Mouse (Mus musculus) small intestine, adult 2 months (tissue): ENCODE results near the gene Pcx. TPM values are rescaled to one million over a fixed set of nuclear protein-coding genes. Genes with fewer than 3 reads are reported as not detected.

Experiments used
- H3K27ac ChIP-seq: fragments of 200-500 bp; 2 replicates; pipeline ENCODE4 v1.5.1; 2012; ENCODE audit warnings: low read depth, low read length, control low read depth, inconsistent platforms; ENCODE audit not compliant: insufficient read depth
- H3K27me3 ChIP-seq: fragments of 200-500 bp; 2 replicates; pipeline ENCODE4 v1.6.1; 2012; ENCODE audit warnings: mild to moderate bottlenecking, moderate library complexity, low read length, inconsistent platforms; ENCODE audit not compliant: control insufficient read depth, insufficient read depth
- H3K36me3 ChIP-seq: fragments of 200-500 bp; 2 replicates; pipeline ENCODE4 v1.6.1; 2012; ENCODE audit warnings: mild to moderate bottlenecking, low read length, control low read depth, inconsistent platforms; ENCODE audit not compliant: control insufficient read depth, insufficient read depth
- H3K4me1 ChIP-seq: fragments of 200-500 bp; 2 replicates; pipeline ENCODE4 v1.6.1; 2012; ENCODE audit warnings: low read length, inconsistent platforms, mixed read lengths; ENCODE audit not compliant: control insufficient read depth, insufficient read depth, insufficient read length
- H3K4me3 ChIP-seq: fragments of 200-500 bp; 2 replicates; pipeline ENCODE4 v1.5.1; 2012; ENCODE audit warnings: low read depth, mild to moderate bottlenecking, control low read depth, inconsistent platforms, low read length, moderate library complexity
- CTCF ChIP-seq: fragments of 200-500 bp; IDR thresholded peaks from 2 replicates; pipeline ENCODE4 v1.5.1; 2012; ENCODE audit warnings: low read depth, mild to moderate bottlenecking, control low read depth, inconsistent platforms, low read length, moderate library complexity, mixed read lengths; ENCODE audit not compliant: insufficient replicate concordance, insufficient read length; ENCODE audit errors: extremely low read depth
- POLR2A ChIP-seq: fragments of 200-500 bp; IDR thresholded peaks from 2 replicates; pipeline ENCODE4 v1.6.1; 2012; ENCODE audit warnings: low read depth, mild to moderate bottlenecking, control low read depth, inconsistent platforms, low read length, moderate library complexity
- WGBS: fragments of 180-500 bp; shearing (Covaris S2); methylation state at CpG from one replicate; pipeline ENCODE4 v1.1.7; 2018; 5-methylcytosine and 5-hydroxymethylcytosine counted together
- polyA plus RNA-seq: library from polyadenylated mRNA; depleted of rRNA; stranded (reverse); fragments of >200 nt; gene quantifications from 2 replicates; pipeline ENCODE4 v1.2.3, GENCODE M21; 2012; rRNA removed

The Pcx gene
- polyA plus RNA-seq, result 31.3 and 44.9 TPM in 2 replicates

GRCm38 (mm10) chr19:4509986-4510963, at the start of gene Pcx:
TSS of gene Pcx (plus strand) at chr19:4510472.
- Histone ChIP-seq H3K27ac (no peak within 1 kb of the TSS), H3K4me1 (peaks cover 10% of the 10 kb centered on the region; the same call in 1 of the 2 replicates), H3K4me3 (peak within 1 kb of the TSS; percentile 87), H3K36me3 (no peaks in the 10 kb centered on the region), H3K27me3 (peaks cover 4% of the 10 kb centered on the region; the same call in 1 of the 2 replicates)
- TF ChIP-seq POLR2A (peak; percentile 92), CTCF (no peak)
- under 1% methylated on average over 82 of the region's 82 CpGs for WGBS

GRCm38 (mm10) chr19:4461981-4462380, 48.3 kb upstream of the Pcx start:
- 73% methylated on average over 8 of the region's 8 CpGs for WGBS

DNA sequence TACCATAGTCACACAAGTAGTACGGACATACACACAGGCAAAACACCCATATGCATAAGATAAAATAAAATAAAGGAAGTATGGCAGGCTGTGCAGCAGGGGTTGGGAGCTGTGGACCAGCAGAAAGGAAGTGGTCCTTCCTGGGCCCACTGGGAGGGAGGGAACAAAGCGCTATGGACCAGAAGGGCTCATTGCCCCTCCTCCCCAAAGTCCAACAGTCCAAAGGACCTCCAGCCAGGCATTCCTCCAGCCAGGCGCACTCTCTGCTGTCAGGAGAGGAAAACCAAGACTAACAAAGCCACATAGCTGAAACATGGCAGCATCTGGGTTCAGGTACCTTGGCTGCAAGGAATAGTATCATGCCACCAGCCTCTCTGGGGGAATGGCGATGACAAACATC, 45.6 kb upstream of the Pcx start:
- no peak for TF ChIP-seq CTCF
- WGBS, result 80% methylated on average over 4 of the region's 4 CpGs
- Histone ChIP-seq H3K4me1 (no peaks in the 10 kb centered on the region), H3K27me3 (no peaks in the 10 kb centered on the region), H3K27ac (no peak overlapping the region), H3K4me3 (no peak overlapping the region), H3K36me3 (no peaks in the 10 kb centered on the region)

More at GRCm38 (mm10) chr19:4461981-4462380, 48.3 kb upstream of the Pcx start:
- no peaks in the 10 kb centered on the region for H3K36me3 ChIP-seq
- no peak overlapping the region for H3K27ac ChIP-seq
- H3K4me1 ChIP-seq, result no peaks in the 10 kb centered on the region
- H3K27me3 ChIP-seq, result no peaks in the 10 kb centered on the region
- TF ChIP-seq CTCF, result no peak
- TF ChIP-seq POLR2A, result no peak
- H3K4me3 ChIP-seq, result no peak overlapping the region

DNA sequence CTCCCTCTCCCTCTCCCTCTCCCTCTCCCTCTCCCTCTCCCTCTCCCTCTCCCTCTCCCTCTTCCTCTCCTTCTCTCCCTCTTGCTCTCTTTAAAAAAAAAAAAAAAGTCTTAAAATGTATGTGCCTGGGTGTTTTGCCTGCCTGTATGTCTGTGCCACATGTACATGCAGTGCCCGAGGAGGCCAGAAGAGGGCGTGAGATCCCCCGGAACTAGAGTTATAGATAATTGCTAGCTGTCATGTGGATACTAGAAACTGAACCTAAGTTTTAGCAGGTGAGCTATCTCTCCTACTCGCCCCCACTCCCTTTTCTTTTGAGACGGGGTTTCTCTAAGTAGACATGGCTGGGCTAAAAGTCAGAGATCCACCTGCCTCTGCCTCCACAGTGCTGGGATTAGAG, 41.9 kb upstream of the Pcx start:
- TF ChIP-seq POLR2A (no peak), CTCF (peak; percentile 56; the same call in 1 of the 2 replicates)
- Histone ChIP-seq H3K4me1 (no peaks in the 10 kb centered on the region), H3K27ac (no peak overlapping the region), H3K4me3 (no peak overlapping the region), H3K36me3 (no peaks in the 10 kb centered on the region), H3K27me3 (no peaks in the 10 kb centered on the region)
- 25% methylated on average over 5 of the region's 5 CpGs for WGBS

DNA sequence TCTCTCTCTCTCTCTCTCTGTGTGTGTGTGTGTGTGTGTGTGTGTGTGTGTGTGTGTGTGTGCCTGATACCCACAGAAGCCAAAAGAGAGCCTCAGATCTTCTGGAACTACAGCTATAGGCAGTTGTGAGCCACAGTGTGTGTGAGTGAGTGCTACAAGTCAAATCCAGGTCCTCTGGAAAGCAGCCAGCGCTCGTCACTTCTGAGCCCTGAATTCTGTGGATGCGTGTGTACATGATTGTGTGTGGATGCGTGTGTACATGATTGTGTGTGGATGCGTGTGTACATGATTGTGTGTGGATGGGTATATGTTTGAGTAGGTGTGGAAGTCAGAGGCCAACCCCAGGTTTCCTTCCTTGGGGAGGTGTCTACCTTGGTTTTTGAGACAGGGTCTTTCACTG, 36.7 kb upstream of the Pcx start:
- Histone ChIP-seq H3K4me1 (peaks cover 5% of the 10 kb centered on the region; the same call in 1 of the 2 replicates), H3K4me3 (no peak overlapping the region), H3K36me3 (no peaks in the 10 kb centered on the region), H3K27ac (no peak overlapping the region), H3K27me3 (no peaks in the 10 kb centered on the region)
- TF ChIP-seq POLR2A (no peak), CTCF (no peak)
- WGBS, result 88% methylated on average over 5 of the region's 5 CpGs

GRCm38 (mm10) chr19:4474739-4475138, 35.5 kb upstream of the Pcx start:
- Histone ChIP-seq H3K27me3 (no peaks in the 10 kb centered on the region), H3K27ac (no peak overlapping the region), H3K4me1 (peaks cover 8% of the 10 kb centered on the region), H3K36me3 (no peaks in the 10 kb centered on the region), H3K4me3 (no peak overlapping the region)
- 81% methylated on average over 3 of the region's 3 CpGs for WGBS
- TF ChIP-seq POLR2A, result no peak
- no peak for TF ChIP-seq CTCF

DNA sequence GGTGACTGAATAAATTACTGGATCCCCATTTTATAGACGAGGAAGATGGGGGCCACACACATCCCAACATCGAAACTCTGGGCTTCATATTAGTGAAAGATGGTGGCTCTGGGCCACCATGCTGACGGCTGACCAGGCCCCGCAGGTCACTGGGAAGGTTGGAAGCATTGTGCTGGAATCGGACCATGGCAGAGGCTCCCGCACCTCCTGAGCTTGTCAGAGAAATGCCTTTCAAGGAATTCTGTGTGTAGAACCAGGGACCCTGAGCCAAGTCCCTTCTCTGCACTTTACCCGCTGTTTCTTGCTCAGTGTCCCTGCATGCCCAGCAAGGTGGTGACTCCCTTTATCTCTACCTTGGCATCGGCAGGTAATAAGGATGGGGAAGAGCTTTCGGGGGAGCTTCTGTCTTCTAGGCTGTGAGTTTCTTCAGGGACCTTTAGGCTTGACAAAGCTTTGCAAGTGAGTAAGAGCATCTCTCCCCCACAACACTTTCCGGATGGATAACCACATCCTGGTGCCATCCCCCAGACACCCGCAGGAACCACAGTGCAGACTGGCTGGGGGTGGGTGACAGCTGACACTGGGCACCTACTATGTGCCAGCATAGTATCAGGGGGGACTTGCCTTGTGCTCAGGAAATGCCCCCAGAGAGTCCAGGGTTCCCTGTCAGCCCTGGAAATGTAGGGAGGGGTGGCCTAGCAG, 34.9 kb upstream of the Pcx start:
- no peak overlapping the region for H3K27ac ChIP-seq
- H3K36me3 ChIP-seq, result no peaks in the 10 kb centered on the region
- no peaks in the 10 kb centered on the region for H3K27me3 ChIP-seq
- peaks cover 8% of the 10 kb centered on the region for H3K4me1 ChIP-seq
- WGBS, result 85% methylated on average over 11 of the region's 11 CpGs
- H3K4me3 ChIP-seq, result no peak overlapping the region
- TF ChIP-seq CTCF, result no peak
- TF ChIP-seq POLR2A, result no peak
